Mouse (Mus musculus): ENCODE measurements around the gene Ccm2.

The Ccm2 gene

DNA sequence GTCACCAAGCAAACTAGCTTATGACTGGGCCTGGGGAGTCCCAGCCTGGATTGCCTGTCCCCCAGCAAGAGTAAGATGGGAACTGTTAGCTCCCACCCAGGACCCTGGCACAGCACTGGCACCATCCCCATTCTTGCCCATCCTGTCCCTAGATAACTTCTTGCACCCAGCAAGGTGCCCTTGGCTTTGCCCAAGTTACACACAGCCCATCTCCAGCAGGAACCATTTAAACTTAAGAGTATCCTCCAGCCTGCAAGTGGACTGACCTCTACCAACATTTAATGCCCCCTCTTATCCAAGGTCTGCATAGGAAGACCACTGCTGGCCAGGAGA lies 57.9 kb downstream of the Ccm2 start:
- no peak for DNase-seq (ENCODE audit: low spot score)

DNA sequence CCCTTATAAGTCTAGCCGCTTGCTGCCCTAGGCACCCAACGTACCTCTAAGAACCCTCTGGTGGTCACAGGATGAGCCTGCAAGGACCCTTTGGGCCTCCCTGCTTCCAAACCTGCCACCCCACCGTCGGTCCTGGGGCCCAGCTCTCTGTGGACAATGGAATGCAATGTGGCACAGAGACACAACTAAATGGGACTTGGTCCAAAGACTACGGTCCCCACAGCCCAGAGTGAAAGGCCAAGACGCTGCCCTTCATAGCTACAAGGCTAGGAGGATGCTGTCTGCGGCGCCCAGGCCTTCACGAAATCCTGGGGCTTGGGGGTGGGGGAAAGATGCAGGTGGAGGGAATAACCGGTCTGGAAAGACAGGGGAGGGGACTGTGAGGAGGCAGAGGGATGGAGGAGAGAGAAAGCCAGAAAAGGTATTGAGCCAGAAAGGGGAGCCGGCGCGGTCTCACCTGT lies 58.4 kb downstream of the Ccm2 start:
- DNase-seq (ENCODE audit: low spot score), result peak; percentile 34

DNA sequence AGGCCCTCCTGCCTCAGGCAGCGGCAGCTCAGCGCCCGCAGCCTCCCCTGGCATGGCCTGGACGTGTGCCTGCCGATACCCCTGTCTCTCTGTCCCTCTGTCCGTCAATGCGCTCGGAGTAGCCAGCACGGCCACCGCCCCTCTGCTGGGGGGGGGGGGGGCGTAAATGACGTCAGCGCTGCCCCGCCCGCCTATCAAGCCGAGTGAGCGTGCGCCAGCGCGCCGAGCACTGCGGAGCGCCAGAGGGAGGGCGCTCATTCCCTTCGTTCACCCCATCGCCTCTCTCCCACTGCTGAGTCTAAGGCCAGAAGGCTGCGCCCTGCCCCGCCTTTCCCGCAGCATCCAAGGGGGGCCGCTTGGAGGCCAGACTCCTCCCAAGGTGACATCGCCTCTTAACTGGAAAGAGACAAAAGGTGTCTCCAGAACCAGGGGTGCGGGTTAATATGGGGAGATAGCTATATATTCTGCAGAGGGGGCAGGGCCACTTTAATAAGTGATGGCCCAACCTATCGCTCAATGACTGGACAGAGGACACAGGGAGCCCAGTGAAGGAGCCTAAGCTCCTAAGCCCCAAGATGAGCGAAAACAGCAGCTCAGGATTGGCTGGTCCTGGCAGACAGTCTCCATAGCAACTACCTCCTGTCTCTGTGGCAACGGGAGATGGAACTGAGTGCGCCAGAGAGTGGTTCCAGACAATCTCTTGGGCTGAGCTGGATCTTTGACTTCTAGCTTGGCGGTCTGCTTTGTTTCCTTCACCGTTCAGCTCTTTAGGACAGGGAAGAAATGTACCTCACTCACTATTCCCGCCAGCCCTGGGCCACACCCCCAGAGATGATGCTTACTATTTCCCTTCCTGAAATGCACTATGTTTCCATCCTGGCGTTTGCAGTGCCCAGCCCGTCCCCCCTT lies 59.1 kb downstream of the Ccm2 start, which contains the start of gene Nacad:
TSS of gene Nacad (minus strand) at position 563 of the 909 bp plus-strand sequence.
- DNase-seq (ENCODE audit: low spot score), result peak; percentile 79

DNA sequence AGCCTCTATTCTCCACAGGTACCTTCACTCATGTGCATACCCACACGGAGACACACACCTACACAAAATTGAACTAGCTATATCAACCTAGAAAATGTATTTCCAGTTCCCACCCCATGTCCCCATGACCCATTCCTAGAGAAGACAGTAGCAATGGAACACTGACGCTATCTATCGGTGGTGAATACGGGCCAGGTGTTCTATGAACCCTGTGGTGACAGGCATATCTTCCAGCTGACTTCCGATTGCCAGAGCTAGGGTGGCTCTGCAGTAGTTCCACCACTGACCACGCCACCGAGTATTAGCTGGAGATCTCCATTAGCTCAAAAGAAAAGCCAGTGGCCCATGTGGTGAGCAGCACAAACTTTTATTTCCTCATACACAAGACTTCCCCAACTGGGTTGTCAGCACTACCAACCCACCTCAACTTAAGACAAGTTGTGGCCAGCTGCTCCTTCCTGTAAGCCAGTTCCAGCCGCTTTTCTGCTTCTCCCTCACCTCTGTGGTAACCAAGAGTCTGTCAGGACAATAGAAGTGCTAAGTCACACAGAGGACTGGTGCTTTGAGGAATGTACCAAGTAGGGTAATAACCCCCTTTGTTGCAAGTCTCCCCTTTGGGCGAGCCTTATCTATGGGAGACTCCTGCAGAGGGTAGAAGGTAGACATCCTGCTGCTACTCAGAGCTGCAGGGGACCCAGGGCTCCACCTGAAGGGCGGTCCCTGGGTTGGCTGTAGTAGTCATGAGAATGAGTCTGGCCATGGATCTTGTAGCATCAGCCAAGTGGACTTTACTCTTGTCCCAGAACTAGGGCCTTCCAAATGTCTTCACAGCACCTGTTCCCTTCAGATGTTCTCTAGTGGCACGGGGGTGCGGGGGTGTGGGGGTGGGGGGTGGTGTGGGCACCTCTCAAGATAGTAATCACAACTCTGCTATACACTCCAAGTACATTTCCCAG lies 68.8 kb downstream of the Ccm2 start:
- no peak for DNase-seq (ENCODE audit: low spot score)

DNA sequence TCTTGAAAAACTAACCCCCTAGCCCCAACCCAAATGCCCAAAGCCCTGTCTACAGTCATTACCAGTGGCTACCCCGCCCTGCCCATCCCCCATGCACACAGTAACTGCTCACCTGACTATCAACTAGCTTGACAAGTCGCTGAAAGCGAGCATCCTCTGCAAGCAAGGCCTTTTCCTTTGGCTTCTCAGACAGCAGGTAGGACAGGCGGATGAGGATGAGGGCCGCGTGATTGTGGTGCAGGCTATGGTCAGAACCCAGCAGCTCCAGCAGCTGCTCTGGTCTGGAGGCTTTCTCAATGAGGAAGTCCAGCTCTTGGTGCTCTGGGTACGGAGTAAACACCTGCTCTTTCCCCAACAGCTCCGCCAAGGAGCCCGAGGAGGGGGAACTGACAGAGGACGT lies 77.0 kb downstream of the Ccm2 start:
- no peak for DNase-seq (ENCODE audit: low spot score)

DNA sequence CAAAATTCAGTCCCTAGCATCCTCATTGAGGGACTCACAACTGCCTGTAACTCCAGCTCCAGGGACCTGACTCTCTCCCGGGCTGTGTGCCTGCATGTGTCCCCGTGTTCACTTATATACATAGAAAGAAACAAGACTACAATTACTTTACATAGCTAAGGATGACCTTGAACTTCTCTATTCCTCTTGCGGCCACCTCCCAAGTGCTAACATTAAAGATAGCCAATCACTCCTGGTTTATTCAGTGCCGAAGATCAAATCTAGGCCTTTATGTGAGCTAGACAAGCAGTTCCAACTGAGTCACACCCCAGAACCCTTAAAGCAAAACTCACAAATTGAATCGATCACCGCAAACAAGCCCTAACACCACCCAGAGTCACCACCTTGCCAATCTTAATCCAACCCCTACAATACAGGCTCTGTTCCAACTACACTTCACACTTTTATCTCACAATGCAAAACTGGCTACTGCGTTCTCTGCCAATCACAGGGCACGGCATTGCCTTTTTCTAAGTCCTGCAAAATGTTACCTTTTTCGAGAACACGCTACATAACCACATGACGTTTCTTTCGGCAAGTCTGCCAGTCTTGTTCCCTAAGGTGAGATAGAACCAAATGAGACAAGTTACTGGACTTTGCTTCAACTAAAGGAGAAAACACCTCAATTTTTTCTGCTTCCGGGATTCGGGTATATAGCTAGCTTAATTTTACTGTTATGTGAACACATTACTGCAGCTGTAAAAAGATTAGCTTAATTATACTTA lies 78.1 kb downstream of the Ccm2 start:
- no peak for DNase-seq (ENCODE audit: low spot score)

DNA sequence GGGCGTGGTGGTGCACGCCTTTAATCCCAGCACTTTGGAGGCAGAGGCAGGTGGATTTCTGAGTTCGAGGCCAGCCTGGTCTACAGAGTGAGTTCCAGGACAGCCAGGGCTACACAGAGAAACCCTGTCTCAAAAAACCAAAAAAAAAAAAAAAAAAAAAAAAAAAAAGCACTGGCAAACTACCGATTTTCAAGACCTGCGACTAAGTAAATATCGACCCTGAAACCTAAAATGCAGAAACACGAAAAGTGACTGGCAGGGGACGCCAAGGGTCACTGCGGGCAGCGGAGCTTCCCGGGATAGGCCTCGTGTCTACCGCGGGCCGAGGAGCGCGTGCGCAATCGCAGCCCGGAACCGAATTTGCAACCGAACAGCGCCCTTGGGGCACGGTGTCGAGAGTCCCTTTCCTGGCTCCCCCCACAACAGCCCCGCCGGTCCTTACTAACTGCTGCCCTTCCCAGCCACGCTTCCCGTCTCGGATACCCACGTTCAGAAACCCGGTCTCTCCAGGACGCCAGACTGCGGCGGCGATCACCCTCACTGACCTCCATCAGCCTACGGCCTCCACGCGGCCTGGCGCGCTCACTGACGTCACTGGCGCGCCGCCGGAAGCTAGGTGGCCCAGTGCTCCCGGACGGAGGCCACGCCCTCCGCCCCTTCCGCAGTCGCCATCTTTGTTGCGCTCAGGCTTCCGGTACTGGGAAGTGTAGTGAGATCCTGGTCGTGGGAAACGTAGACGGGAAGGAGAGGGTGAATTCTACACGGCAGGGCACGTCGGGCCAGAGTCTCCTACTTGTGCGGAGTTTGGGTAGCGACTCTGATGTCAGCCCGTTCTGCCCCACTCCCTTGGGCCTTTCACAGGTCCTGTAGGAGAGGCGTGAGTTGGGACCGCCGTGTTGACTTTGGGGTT lies 79.0 kb downstream of the Ccm2 start, which contains the start of gene Tbrg4:
TSS of gene Tbrg4 (minus strand) at position 590 of the 910 bp plus-strand sequence.
- DNase-seq (ENCODE audit: low spot score), result peak; percentile 98

DNA sequence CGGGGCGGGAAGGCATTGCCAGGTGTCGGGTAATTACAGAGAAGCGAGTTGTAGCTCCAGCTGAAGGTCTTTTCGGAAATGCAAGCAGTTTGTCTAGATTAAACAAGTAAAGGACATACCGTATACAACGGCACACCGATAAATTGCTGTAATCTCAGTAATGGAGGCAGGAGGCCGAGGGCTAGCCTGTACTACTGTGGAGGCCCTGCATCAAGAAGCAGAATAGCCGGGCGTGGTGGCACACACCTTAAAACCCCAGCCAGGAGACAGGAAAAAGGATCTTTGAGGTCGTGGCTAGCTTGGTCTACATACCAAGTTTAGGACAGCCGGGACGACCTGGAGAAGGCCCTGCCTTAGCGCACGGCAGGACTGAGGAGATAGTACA lies 79.7 kb downstream of the Ccm2 start:
- DNase-seq (ENCODE audit: low spot score), result no peak

DNA sequence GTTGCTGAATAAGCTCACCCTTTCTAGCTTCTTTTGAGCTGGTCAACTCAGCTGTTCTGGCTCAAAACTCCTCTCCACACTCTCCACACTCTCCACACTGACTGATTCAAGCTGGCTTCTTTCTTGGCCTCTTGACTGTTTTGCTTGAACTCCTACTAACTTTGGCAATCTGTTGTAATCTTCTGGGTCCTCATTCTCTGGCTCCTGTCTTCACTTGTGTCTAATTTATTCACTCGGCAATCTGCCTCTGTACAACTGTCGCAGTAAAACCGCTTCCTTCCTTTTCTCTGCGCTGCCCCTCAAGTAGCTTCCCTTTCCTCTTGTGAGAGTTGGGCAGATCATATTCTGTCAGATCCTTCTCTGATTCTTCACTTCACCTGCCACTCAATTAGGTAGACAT lies 81.0 kb downstream of the Ccm2 start:
- no peak for DNase-seq (ENCODE audit: low spot score)

DNA sequence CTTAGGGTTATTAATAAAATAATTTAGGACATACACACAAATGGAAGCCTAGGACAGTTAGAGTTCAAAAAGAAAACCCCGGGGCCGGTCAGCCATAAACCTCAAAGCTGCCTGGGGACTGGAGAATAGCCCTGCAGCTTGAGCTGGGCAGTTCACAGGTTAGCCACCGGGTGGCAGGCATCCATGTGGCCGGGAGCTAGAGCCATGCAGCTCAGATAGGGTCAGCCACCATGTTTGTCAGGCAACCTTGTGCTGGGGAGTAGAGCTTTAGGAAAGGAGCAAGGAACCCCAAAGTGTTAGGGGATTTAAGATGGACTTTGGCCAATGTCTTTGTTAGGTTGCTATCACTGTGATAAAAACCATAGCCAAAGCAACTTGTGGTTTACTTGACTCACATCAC lies 81.9 kb downstream of the Ccm2 start:
- peak; percentile 79 for DNase-seq (ENCODE audit: low spot score)

DNA sequence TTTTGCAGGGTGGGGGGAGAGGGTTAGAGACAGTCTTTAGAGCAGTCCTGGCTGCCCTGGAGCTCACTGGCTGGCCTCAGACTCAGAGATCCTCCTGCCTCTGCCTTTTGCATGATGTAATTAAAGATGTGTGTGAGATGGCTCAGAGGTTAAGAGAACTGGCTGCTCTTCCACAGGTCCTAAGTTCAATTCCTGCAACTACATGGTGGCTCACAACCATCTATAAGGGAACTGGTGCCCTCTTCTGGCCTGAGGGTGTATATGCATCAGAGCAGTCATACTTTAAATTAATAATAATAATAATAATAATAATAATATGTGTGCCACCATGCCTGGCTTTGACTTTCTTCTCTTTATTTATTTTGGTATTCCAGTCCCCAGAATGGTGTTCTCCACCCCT lies 83.0 kb downstream of the Ccm2 start:
- peak; percentile 42 for DNase-seq (ENCODE audit: low spot score)

DNA sequence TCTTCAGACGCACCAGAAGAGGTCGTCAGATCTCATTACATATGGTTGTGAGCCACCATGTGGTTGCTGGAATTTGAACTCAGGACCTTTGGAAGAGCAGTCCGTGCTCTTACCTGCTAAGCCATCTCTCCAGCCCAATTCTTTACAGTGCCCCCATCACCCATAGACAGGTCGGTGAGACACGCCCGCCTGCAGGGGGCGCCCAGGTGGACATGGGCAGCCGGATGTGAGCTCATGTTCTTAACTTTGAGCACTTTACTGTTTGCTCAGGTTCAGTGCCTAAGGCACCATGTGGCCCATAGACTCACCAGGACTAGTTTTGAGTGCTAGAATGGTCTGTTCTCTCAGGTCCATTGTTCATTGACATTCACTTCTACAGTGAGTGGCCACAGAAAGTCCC lies 89.5 kb downstream of the Ccm2 start:
- no peak for DNase-seq (ENCODE audit: low spot score)

DNA sequence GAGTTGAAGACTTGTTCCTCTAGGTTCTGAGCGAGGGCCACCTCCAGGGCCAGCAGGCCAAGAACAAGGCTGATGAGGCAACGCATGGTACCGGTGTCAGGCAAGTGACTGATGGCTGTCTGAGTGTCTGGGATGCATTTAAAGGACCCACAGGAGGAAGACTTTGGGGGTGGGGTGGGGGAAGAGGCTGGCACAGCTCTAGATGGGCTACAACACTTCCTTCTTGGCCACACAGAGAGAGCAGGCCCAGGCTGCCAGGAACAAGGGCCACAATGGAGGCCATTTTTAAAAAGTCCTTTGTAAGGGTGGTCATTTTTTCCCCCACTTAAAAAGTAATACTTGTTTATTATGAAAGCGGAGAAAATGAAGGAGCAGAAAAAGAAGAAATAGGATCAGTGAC lies 91.8 kb downstream of the Ccm2 start, which contains the start of gene Wap:
TSS of gene Wap (minus strand) at position 101 of the 400 bp plus-strand sequence.
- DNase-seq (ENCODE audit: low spot score), result no peak

DNA sequence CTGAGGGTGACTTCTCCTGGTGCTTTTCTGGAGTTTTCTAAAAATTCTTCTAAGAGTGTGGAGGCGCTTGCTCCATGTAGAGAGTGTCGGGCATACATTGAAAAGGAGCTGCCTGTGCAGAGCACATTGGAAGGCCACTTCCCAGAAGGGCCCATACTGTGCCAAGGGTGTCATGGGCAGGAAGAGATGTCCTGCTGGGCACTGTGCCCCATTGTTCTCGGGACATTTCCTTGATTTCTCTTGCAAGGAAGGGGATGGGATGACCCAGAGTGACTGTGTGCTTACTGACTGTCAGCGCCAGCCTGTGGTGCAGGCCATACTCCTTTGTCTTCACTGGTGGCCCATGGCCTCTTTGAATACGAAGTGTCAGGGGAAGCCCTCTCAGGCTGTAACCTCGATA lies 92.4 kb downstream of the Ccm2 start:
- no peak for DNase-seq (ENCODE audit: low spot score)

DNA sequence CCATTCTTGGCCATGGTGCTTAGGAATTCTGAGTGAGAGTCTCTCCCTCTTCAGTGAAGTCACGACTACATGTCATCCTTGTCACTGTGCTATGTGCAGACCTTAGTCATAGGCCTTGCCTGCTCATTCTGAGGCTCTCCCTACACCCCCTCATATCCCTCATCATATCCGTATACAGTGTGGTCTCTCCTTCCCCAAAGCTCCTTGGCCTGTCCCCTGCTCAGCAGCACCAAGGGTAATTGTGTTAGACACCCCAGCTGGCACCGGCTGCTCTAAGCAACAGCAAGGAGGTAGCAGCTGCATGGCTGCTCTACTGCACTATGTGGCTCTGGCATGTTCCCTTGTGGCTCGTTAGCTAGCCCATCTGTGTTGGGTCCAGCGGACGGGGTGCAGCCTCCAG lies 97.9 kb downstream of the Ccm2 start:
- no peak for DNase-seq (ENCODE audit: low spot score)
